Mouse (Mus musculus): ENCODE measurements at regions not wholly inside any gene's neighbourhood (a gene's known extent, or its start where the extent isn't known, plus 50 kb on each side); places are given as distances from the start of the nearest gene placed in this dataset.
"Not testable (repeated sequence)": the region's sequence is repeated elsewhere in the genome, so short reads cannot be mapped to it uniquely, and the experiment has no call there.

- DNase-seq (ENCODE audit: low spot score in 2 of 2): no peak
Measured at GRCm38 (mm10) chr7:64101679-64102078, 52.0 kb upstream of the Trpm1 start.

- no peak for DNase-seq (ENCODE audit: low spot score in 2 of 2)
Measured at GRCm38 (mm10) chr7:64099606-64100005, 54.0 kb upstream of the Trpm1 start.

GRCm38 (mm10) chr7:64090067-64090466 lies 63.6 kb upstream of the Trpm1 start:
- DNase-seq (ENCODE audit: low spot score in 2 of 2): no peak

GRCm38 (mm10) chr7:64089034-64089433 lies 64.6 kb upstream of the Trpm1 start:
- DNase-seq (ENCODE audit: low spot score in 2 of 2): no peak

GRCm38 (mm10) chr7:64083978-64084377 lies 69.7 kb upstream of the Trpm1 start:
- DNase-seq (ENCODE audit: low spot score in 2 of 2): not testable (repeated sequence)

GRCm38 (mm10) chr7:64082651-64083050 lies 71.0 kb upstream of the Trpm1 start:
- DNase-seq (ENCODE audit: low spot score in 2 of 2): no peak

GRCm38 (mm10) chr7:64082201-64082600 lies 71.4 kb upstream of the Trpm1 start:
- no peak for DNase-seq (ENCODE audit: low spot score in 2 of 2)

GRCm38 (mm10) chr7:64081618-64082017 lies 72.0 kb upstream of the Trpm1 start:
- DNase-seq (ENCODE audit: low spot score in 2 of 2): no peak

GRCm38 (mm10) chr7:64081019-64081418 lies 72.6 kb upstream of the Trpm1 start:
- DNase-seq (ENCODE audit: low spot score in 2 of 2): no peak

GRCm38 (mm10) chr7:64079301-64079700 lies 74.3 kb upstream of the Trpm1 start:
- DNase-seq (ENCODE audit: low spot score in 2 of 2): no peak

GRCm38 (mm10) chr7:64078646-64079045 lies 75.0 kb upstream of the Trpm1 start:
- DNase-seq (ENCODE audit: low spot score in 2 of 2): no peak

GRCm38 (mm10) chr7:64077526-64077925 lies 76.1 kb upstream of the Trpm1 start:
- DNase-seq (ENCODE audit: low spot score in 2 of 2): no peak

GRCm38 (mm10) chr7:64076764-64077360 lies 76.8 kb upstream of the Trpm1 start:
- no peak for DNase-seq (ENCODE audit: low spot score in 2 of 2)

- DNase-seq (ENCODE audit: low spot score in 2 of 2): no peak
Measured at GRCm38 (mm10) chr7:64075696-64076313, 77.8 kb upstream of the Trpm1 start.

GRCm38 (mm10) chr7:64074661-64075234 lies 78.9 kb upstream of the Trpm1 start:
- DNase-seq (ENCODE audit: low spot score in 2 of 2): no peak

GRCm38 (mm10) chr7:64074186-64074585 lies 79.4 kb upstream of the Trpm1 start:
- DNase-seq (ENCODE audit: low spot score in 2 of 2): no peak

GRCm38 (mm10) chr7:64073781-64074180 lies 79.9 kb upstream of the Trpm1 start:
- DNase-seq (ENCODE audit: low spot score in 2 of 2): no peak

- no peak for DNase-seq (ENCODE audit: low spot score in 2 of 2)
Measured at GRCm38 (mm10) chr7:64070930-64071329, 82.7 kb upstream of the Trpm1 start.

- DNase-seq (ENCODE audit: low spot score in 2 of 2): peak; percentile 92 to 97
Measured at GRCm38 (mm10) chr7:64065529-64066247, 87.9 kb upstream of the Trpm1 start.

- peak in 1 of 2 experiments; percentile 38 for DNase-seq (ENCODE audit: low spot score in 2 of 2)
Measured at GRCm38 (mm10) chr7:64064460-64065241, 89.0 kb upstream of the Trpm1 start.

- DNase-seq (ENCODE audit: low spot score in 2 of 2): no peak
Measured at GRCm38 (mm10) chr7:64061170-64061569, 92.5 kb upstream of the Trpm1 start.
